Mouse (Mus musculus) adrenal gland, postnatal 0 days (tissue): ENCODE results near the gene Ttll4. TPM values are rescaled to one million over a fixed set of nuclear protein-coding genes. Genes with fewer than 3 reads are reported as not detected.

Source experiments
- polyA plus RNA-seq: library from polyadenylated mRNA; unstranded; fragments of >200 nt; fragmentation: Nextera tagmentation; extraction: Ambion mirVana; gene quantifications from 2 replicates; pipeline ENCODE4 v1.2.1, GENCODE M21; 2015

Gene Ttll4
- 1.6 and 2.7 TPM in 2 replicates for polyA plus RNA-seq

GRCm38 (mm10) chr1:74661448-74662195, at the start of gene Ttll4:
Ttll4 (plus strand) TSS chr1:74661745.

GRCm38 (mm10) chr1:74713099-74713858, 51.7 kb downstream of the Ttll4 start, which contains the start of gene Cyp27a1:
Cyp27a1 (plus strand) TSS chr1:74713574.

GRCm38 (mm10) chr1:74748643-74749271, 87.2 kb downstream of the Ttll4 start, which contains the start of gene Prkag3:
Prkag3 (minus strand) TSS chr1:74749221.

Other genes with a start within 250 kb of the Ttll4 start
- gene Cnot9, start 155.7 kb upstream of the Ttll4 start, polyA plus RNA-seq = 21.9 and 26.8 TPM in 2 replicates
- gene Plcd4, start 118.9 kb upstream of the Ttll4 start, polyA plus RNA-seq = 0.54 and 0.57 TPM in 2 replicates
- gene Usp37, start 117.5 kb upstream of the Ttll4 start, polyA plus RNA-seq = 8.0 and 10.9 TPM in 2 replicates
- 2.9 TPM in 2 replicates for gene Zfp142, start 73.5 kb upstream of the Ttll4 start, polyA plus RNA-seq
- gene Bcs1l, start 73.5 kb upstream of the Ttll4 start, polyA plus RNA-seq = 8.4 and 16.0 TPM in 2 replicates
- gene Rnf25, start 60.3 kb upstream of the Ttll4 start, polyA plus RNA-seq = 25.3 and 33.0 TPM in 2 replicates
- 4.7 and 4.8 TPM in 2 replicates for gene Stk36, start 60.3 kb upstream of the Ttll4 start, polyA plus RNA-seq
- 8.7 and 14.4 TPM in 2 replicates for gene Cyp27a1, start 51.8 kb downstream of the Ttll4 start, polyA plus RNA-seq
- gene Prkag3, start 87.5 kb downstream of the Ttll4 start, polyA plus RNA-seq = 0.22 and 0.26 TPM in 2 replicates
- gene Wnt6, start 110.1 kb downstream of the Ttll4 start, polyA plus RNA-seq = 5.7 and 9.5 TPM in 2 replicates
- gene Wnt10a, start 129.8 kb downstream of the Ttll4 start, polyA plus RNA-seq = 0.44 and 0.61 TPM in 2 replicates
- 1.5 and 4.8 TPM in 2 replicates for gene Cdk5r2, start 193.2 kb downstream of the Ttll4 start, polyA plus RNA-seq
- 0.99 and 2.9 TPM in 2 replicates for gene Fev, start 223.7 kb downstream of the Ttll4 start, polyA plus RNA-seq
- 1.1 and 2.3 TPM in 2 replicates for gene Cryba2, start 231.4 kb downstream of the Ttll4 start, polyA plus RNA-seq